Mouse (Mus musculus) gastrocnemius, postnatal 4 days (tissue): ENCODE data around the gene Sptan1. TPM values are rescaled to one million over a fixed set of nuclear protein-coding genes. Genes with fewer than 3 reads are reported as not detected.

ENCODE experiments used
- DNase-seq, 2 experiments: peaks; one replicate each; pipeline ENCODE4 v3.0.0; 2021 to 2022; ENCODE audit warnings: low spot score in 2 of 2, mixed read lengths in 2 of 2
- total RNA-seq, 2 experiments: library from RNA; stranded (reverse); gene quantifications; 2 replicates each; pipeline ENCODE4 v1.2.3; 2021

Sptan1 gene
- total RNA-seq, 2 experiments from 2014 or later = 217 to 218 TPM

GRCm38 (mm10) chr2:30057223-30057904 lies 92.0 kb downstream of the Sptan1 start, which contains the start of gene Set:
Gene Set, plus strand, starts transcription at chr2:30057378.
- no peak for DNase-seq

- no peak for DNase-seq
Observed at GRCm38 (mm10) chr2:30058418-30058817, 93.1 kb downstream of the Sptan1 start.

GRCm38 (mm10) chr2:30061215-30062166 lies 96.1 kb downstream of the Sptan1 start:
- DNase-seq = peak; percentile 39 to 42

- peak in 1 of 2 experiments; percentile 50 for DNase-seq
Observed at GRCm38 (mm10) chr2:30062249-30063093, 97.1 kb downstream of the Sptan1 start.

GRCm38 (mm10) chr2:30063235-30063634 lies 97.9 kb downstream of the Sptan1 start:
- DNase-seq = no peak

- DNase-seq = no peak
Observed at GRCm38 (mm10) chr2:30063791-30064190, 98.4 kb downstream of the Sptan1 start.

GRCm38 (mm10) chr2:30064298-30064697 lies 98.9 kb downstream of the Sptan1 start:
- no peak for DNase-seq

GRCm38 (mm10) chr2:30066046-30066901 lies 100.9 kb downstream of the Sptan1 start:
- peak; percentile 94 to 96 for DNase-seq

- peak in 1 of 2 experiments; percentile 43 for DNase-seq
Observed at GRCm38 (mm10) chr2:30067031-30067888, 101.9 kb downstream of the Sptan1 start.

- DNase-seq = no peak
Observed at GRCm38 (mm10) chr2:30067962-30068361, 102.6 kb downstream of the Sptan1 start.

- DNase-seq = no peak
Observed at GRCm38 (mm10) chr2:30072875-30073274, 107.5 kb downstream of the Sptan1 start.

GRCm38 (mm10) chr2:30073285-30073684 lies 107.9 kb downstream of the Sptan1 start:
- no peak for DNase-seq

- no peak for DNase-seq
Observed at GRCm38 (mm10) chr2:30075625-30076024, 110.3 kb downstream of the Sptan1 start.

GRCm38 (mm10) chr2:30076439-30076838 lies 111.1 kb downstream of the Sptan1 start:
- no peak for DNase-seq

- no peak for DNase-seq
Observed at GRCm38 (mm10) chr2:30076959-30077358, 111.6 kb downstream of the Sptan1 start.

- peak; percentile 88 for DNase-seq
Observed at GRCm38 (mm10) chr2:30077502-30078348, 112.4 kb downstream of the Sptan1 start, which contains the start of gene Pkn3. Gene Pkn3, plus strand, starts transcription at chr2:30077684.

- no peak for DNase-seq
Observed at GRCm38 (mm10) chr2:30078349-30078712, 113.0 kb downstream of the Sptan1 start.

- DNase-seq = no peak
Observed at GRCm38 (mm10) chr2:30078760-30079159, 113.4 kb downstream of the Sptan1 start.
